Mouse (Mus musculus) retina, postnatal 7 days (tissue): ENCODE data around the gene Ric8a.
"Not testable (repeated sequence)": the region's sequence is repeated elsewhere in the genome, so short reads cannot be mapped to it uniquely, and the experiment has no call there.

ENCODE experiments used
- DNase-seq: peaks from one replicate; pipeline ENCODE4 v3.0.0-alpha.2; 2012; ENCODE audit warnings: low read depth, low spot score

Ric8a gene

DNA sequence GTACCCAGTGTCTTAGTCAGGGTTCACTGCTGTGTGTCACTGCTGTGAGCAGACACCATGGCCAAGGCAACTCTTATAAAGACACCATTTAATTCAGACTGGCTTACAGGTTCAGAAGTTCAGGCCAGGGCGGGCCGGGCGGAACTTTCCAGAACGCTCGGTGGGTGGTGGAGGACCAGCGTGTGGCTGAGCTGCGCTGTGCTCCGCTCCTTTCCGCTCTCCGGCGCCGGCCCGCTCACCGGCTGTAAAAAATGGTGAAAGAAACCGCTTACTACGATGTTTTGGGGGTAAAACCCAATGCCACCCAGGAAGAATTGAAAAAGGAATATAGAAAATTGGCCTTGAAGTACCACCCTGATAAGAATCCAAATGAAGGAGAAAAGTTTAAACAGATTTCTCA lies 33.9 kb downstream of the Ric8a start:
- DNase-seq, result not testable (repeated sequence)

GRCm38 (mm10) chr7:140894031-140894430 lies 37.3 kb downstream of the Ric8a start:
- no peak for DNase-seq

DNA sequence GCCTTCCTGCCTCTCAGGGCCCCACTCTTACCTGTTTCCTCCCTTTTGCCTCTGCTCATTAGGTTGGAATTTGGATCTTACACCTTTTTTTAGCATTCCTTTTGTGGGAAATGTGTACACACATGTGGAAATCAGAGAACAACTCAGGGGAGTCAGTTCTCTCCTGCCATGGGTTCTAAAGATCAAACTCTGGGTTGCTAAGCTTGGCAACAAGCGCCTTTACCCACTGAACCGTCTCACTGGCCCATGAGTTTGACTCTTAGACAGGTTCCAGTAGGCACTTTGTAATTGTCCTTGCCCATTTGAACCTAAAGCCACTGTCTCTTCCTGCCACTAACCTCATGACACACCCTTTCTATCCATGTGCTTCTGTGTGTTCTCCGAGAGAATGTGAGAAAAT lies 37.9 kb downstream of the Ric8a start:
- no peak for DNase-seq

- no peak for DNase-seq
These were observed 41.1 kb downstream of the Ric8a start for GRCm38 (mm10) chr7:140897863-140898262.

DNA sequence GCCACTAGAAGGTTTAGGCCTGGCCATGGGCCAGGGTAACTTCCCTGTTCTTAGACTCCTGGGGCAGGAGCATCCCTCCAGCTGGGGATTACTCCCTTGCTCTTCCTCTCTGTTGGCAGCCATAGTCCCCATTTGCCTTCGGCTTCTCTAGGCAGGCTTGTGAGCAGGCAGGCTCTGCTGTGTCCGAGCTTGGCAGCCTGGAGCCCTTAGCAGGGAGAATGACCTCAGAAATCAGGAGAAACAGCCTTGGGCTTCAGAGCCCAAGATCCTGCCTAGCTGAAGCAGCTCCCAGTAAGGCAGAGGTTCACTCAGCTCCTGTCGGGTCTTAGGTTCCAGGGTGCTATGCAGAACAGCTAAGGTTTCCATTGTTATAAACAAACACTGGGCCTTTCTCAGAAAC lies 42.4 kb downstream of the Ric8a start:
- no peak for DNase-seq

GRCm38 (mm10) chr7:140900220-140900619 lies 43.5 kb downstream of the Ric8a start, which contains the start of gene Cox8b:
TSS of gene Cox8b (minus strand) at chr7:140900446.
- no peak for DNase-seq

DNA sequence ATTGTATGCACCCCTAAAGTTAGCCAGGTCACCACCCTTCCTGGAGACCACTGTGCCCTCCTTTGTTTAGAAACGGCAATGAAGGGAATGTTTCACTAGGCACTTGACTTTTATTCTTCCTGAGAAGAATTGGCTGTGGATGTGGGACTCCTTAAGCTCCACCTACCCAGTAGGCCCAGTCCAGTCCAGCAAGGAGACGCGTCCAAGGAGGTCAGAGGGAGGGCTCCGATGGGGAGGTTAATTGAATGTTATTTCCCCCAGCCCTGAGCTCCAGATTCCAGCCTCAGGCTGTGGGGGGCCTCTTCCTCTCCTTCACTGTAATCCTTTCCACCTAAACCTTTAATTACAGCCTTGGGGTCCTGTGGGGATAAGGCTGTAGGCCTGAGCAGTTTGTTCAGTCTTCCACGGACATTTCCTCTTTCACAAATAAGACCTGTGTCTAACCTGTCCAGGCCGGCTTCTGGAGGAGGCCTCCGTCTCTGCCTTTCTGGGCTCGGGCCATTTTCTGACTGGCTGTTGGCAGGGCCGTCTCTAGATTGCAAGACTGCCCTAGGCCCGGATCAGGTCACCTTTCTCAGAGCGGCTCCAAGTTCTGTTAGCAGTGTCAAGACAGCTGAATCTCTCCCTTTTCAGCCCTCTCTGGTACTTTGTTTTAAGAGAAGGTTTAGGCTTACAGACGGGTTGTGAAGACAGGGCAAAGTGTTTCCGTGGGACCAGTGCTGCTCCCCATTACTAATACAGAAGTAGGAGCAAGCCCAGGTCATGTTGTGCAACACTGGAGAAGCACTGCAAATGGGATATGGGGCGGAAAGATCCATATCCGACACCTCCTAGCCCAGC lies 45.5 kb downstream of the Ric8a start:
- DNase-seq, result no peak

- peak; percentile 74 for DNase-seq
These were observed 46.5 kb downstream of the Ric8a start for GRCm38 (mm10) chr7:140903212-140903611.

DNA sequence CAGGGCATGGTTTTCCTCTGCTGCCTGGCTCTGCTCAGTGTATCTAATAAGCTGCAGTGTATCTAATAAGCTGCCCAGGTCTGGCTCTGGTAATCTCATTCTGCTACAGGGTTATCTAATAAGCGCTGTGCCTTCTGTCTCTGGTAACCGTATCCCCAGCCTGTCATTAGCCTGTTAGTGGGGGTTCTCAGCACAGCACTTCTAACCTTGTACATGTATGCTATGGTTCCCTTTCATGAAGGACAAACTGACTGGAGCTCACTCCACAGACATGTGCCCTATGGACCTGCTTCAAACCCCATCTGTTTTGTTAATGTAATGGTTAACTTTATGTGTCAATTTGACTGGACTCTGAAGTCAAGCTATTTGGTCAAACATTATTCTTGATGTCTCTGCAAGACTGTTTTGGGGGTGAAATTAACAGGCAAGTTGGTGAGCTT lies 48.9 kb downstream of the Ric8a start:
- DNase-seq, result no peak

- no peak for DNase-seq
These were observed 50.4 kb downstream of the Ric8a start for GRCm38 (mm10) chr7:140907131-140907530.

GRCm38 (mm10) chr7:140907697-140908096 lies 50.9 kb downstream of the Ric8a start:
- DNase-seq, result no peak

- no peak for DNase-seq
These were observed 51.4 kb downstream of the Ric8a start for GRCm38 (mm10) chr7:140908181-140908580.

- peak; percentile 65 for DNase-seq
These were observed 51.9 kb downstream of the Ric8a start for GRCm38 (mm10) chr7:140908634-140909107.

DNA sequence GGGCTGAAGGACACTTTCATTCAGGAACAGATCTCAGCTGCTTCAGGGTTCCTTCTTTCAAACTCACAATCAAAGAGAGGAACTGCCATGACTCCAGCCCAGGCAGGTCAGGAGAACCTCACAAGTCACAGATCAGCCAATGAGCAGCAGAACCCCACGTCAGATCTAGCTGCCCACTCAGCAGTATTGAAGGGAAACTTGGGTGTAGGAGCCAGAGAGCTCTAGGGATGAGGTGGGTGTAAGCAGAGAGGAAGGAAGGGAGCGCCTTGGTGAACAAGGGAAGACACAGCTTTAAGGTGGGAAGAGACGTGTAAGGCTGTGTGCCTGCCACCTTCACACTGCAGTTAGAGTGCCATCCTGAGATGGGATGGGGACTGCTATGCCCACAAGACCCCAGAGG lies 55.5 kb downstream of the Ric8a start:
- DNase-seq, result no peak

DNA sequence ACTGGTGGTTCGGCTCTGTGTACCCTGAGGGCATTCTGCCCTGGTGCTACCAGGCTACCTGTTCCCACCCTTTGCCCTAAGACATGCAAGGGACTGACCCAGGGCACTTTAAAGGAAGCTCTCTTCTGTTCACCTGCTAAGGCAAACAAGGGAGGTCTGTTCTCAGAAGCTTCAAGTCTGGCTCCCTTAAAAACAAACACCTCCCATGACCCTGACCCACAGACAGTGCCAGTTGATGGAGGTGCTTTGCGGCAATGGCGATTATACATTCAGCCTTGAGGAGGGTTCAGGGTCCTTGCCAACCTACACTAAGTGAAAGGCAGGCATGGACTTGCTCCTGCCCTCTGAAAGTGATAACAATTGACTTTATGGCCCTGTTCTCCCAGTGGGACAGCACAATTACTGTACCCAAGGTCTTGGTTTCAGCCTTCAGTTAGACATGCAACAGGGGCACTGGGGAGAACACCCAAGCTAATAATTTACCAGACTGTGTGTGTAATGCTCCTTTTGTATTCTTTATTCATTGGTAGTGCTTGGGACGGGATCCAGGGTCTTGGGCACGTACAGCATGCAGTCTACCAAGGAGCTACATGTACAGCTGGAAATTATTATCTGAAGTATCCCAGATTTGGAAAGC lies 56.2 kb downstream of the Ric8a start:
- DNase-seq, result no peak
